Mouse (Mus musculus) olfactory bulb, adult 2 months (tissue): Measurements from ENCODE around the gene Lims1.

Experiments
- CTCF ChIP-seq: fragments of 200-500 bp; IDR thresholded peaks from 2 replicates; pipeline ENCODE4 v1.5.1; 2012; ENCODE audit warnings: low read depth, mild to moderate bottlenecking, low read length, moderate library complexity; ENCODE audit not compliant: insufficient read depth
- POLR2A ChIP-seq: fragments of 200-500 bp; IDR thresholded peaks from 2 replicates; pipeline ENCODE4 v1.6.1; 2012; ENCODE audit warnings: mild to moderate bottlenecking, low read depth, low read length, moderate library complexity; ENCODE audit not compliant: insufficient read depth

GRCm38 (mm10) chr10:58412852-58413251 lies 89.6 kb downstream of the Lims1 start:
- TF ChIP-seq POLR2A (no peak), CTCF (no peak)
